Mouse (Mus musculus) forebrain, embryonic 12.5 days (tissue): Measurements from ENCODE around the gene Zfp319. TPM values are rescaled to one million over a fixed set of nuclear protein-coding genes. Genes with fewer than 3 reads are reported as not detected.

Experiments used
- ATAC-seq: fragments of 200-750 bp; cut with Nextera tagmentation; 2 replicates; pipeline ENCODE4 v1.8.0; 2017; ENCODE audit warnings: moderate TSS enrichment; ENCODE audit not compliant: low FRiP score
- H3K27ac ChIP-seq: fragments of 300-500 bp; sonication (generic); 2 replicates; pipeline ENCODE4 v1.5.1; 2016; ENCODE audit warnings: mild to moderate bottlenecking
- H3K27me3 ChIP-seq: fragments of 300-500 bp; sonication (generic); 2 replicates; pipeline ENCODE4 v1.6.1; 2016; ENCODE audit warnings: mild to moderate bottlenecking
- H3K36me3 ChIP-seq: fragments of 300-500 bp; sonication (generic); replicated peaks from 2 replicates; pipeline ENCODE4 v1.6.1; 2016; ENCODE audit warnings: mild to moderate bottlenecking
- H3K4me1 ChIP-seq: fragments of 300-500 bp; sonication (generic); 2 replicates; pipeline ENCODE4 v1.6.1; 2016
- H3K4me2 ChIP-seq: fragments of 300-500 bp; sonication (generic); 2 replicates; pipeline ENCODE4 v1.6.1; 2016; ENCODE audit warnings: mild to moderate bottlenecking, moderate library complexity
- H3K4me3 ChIP-seq: fragments of 300-500 bp; sonication (generic); replicated peaks from 2 replicates; pipeline ENCODE4 v1.5.1; 2016; ENCODE audit warnings: mild to moderate bottlenecking
- H3K9ac ChIP-seq: fragments of 300-500 bp; sonication (generic); 2 replicates; pipeline ENCODE4 v1.6.1; 2016; ENCODE audit warnings: mild to moderate bottlenecking
- H3K9me3 ChIP-seq: fragments of 300-500 bp; sonication (generic); 2 replicates; pipeline ENCODE4 v1.6.1; 2016
- WGBS: fragments of 180-500 bp; shearing (Covaris S2); methylation state at CpG from one replicate; pipeline ENCODE4 v1.1.7; 2016; 5-methylcytosine and 5-hydroxymethylcytosine counted together
- polyA plus RNA-seq: library from polyadenylated mRNA; unstranded; fragments of >200 nt; fragmentation: Nextera tagmentation; extraction: Ambion mirVana; gene quantifications from 2 replicates; pipeline ENCODE4 v1.2.1, GENCODE M21; 2016

The Zfp319 gene
- polyA plus RNA-seq, 1 experiment from 2014 or later = 18.1 TPM

DNA sequence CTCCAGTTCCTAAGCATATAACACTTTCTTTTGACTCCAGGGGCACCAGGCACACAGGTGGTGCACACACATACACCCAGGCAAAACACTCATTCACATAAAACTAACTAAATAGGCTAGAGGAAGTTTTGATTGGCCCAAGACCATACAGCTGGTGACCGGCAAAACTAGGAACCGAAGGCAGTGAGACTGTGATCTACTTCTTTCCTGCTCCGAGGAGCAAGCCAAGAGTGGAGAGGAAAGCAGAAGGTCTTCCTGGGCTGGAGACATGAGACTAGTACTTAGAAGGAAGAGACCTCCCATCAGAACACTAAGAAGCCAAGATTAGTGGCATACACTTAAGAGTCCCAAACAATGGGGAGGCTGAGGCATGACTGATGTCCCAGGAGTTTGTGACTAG lies 8.5 kb downstream of the Zfp319 start:
- peaks cover 48% of the 10 kb centered on the region for H3K36me3 ChIP-seq
- peaks cover 10% of the 10 kb centered on the region for H3K4me1 ChIP-seq
- WGBS = 91% methylated on average over 3 of the region's 3 CpGs
- peaks cover 29% of the 10 kb centered on the region for H3K27me3 ChIP-seq
- no peak for ATAC-seq
- no peak overlapping the region for H3K27ac ChIP-seq
- H3K4me2 ChIP-seq = no peak overlapping the region
- no peak overlapping the region for H3K4me3 ChIP-seq
- H3K9me3 ChIP-seq = no peaks in the 10 kb centered on the region
- H3K9ac ChIP-seq = no peak overlapping the region

DNA sequence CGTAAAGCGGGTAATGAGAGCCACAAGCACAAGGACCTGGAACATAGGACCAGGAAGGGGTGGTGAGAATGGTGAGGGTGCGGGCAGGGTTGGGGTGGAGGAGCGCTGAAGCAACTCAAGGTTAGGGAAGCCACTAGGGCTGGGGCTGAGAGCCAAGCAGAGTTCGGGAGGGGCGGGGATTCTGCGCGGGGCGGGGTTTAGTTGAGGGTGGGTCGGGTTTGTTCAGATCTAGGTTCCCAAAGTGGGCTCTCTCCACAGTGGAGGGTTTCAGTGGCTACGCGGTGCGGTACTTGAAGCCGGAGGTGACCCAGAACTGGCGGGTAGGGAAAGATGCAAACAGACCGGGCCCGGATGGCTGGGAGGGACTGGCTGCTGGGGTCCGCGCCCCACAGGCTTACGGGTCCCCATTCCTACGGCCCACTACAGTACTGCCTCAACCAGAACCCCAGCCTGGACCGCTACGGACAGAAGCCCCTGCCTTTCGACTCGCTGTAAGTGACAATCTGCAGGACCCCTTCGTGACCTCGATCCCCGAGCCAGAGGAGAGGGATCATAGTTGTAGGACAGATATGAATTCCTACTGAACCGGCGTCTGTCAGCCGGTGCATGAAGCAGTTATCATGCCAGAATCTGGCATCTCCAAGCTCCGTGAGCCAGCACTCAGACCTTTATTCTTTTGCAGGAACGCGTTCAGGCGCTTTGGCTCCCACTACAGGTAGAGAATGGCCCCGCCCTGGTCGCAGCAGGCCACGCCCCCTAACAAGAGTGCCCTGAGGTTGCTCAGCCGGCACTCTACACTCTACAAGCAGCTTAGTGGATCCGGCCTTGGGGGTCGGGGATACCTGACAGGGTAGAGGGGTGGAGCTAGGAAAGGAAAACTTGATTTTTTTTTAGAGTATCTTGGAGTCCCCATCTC lies 11.3 kb downstream of the Zfp319 start:
- WGBS = 2% methylated on average over 41 of the region's 41 CpGs
- peak; percentile 65 for ATAC-seq
- peaks cover 10% of the 10 kb centered on the region for H3K4me1 ChIP-seq
- H3K9ac ChIP-seq = peak overlapping the region; percentile 54
- peak overlapping the region; percentile 37 for H3K4me3 ChIP-seq
- H3K27ac ChIP-seq = no peak overlapping the region
- peaks cover 21% of the 10 kb centered on the region for H3K36me3 ChIP-seq
- H3K27me3 ChIP-seq = peaks cover 30% of the 10 kb centered on the region
- no peaks in the 10 kb centered on the region for H3K9me3 ChIP-seq
- H3K4me2 ChIP-seq = peak overlapping the region; percentile 79

DNA sequence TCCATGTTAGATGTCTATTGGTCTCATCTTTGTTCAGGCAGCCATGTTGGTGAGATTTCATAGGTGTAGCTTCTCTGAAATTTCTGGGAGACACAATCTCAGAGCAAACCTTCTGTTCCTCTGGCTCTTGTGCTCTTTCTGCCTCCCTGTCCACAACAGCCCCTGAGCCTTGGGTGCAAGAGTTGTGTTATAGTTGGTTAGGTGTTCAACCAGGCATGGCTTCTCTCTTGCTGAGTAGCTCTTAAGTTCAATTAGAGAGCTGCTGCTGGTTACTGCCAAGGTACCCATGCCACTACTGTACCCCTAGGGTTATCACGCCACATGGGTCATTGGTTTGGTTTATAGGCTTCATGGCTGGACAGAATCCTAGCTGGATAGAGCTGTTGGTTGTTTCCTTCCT lies 16.4 kb downstream of the Zfp319 start:
- 95% methylated on average over 1 of the region's 1 CpGs for WGBS
- H3K36me3 ChIP-seq = no peaks in the 10 kb centered on the region
- H3K27me3 ChIP-seq = peaks cover 19% of the 10 kb centered on the region
- H3K4me3 ChIP-seq = no peak overlapping the region
- peaks cover 16% of the 10 kb centered on the region for H3K4me1 ChIP-seq
- ATAC-seq = no peak
- H3K4me2 ChIP-seq = no peak overlapping the region
- no peak overlapping the region for H3K27ac ChIP-seq
- no peaks in the 10 kb centered on the region for H3K9me3 ChIP-seq
- no peak overlapping the region for H3K9ac ChIP-seq

DNA sequence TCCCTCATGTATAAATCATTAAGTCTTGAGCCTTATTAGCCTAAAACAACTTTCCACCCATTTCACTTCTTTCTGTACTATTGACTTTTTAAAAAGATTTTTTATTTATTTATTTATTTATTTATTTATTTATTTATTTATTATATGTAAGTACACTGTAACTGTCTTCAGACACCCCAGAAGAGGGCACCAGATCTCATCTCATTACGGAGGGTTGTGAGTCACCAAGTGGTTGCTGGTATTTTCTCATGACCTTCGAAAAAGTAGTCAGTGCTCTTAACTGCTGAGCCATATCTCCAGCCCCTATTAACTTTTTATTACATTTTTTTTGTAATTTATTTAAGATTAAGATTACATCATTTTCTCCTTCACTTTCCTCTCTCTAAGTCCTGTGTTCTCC lies 17.0 kb downstream of the Zfp319 start:
- H3K36me3 ChIP-seq = no peaks in the 10 kb centered on the region
- WGBS = 83% methylated on average over 2 of the region's 2 CpGs

DNA sequence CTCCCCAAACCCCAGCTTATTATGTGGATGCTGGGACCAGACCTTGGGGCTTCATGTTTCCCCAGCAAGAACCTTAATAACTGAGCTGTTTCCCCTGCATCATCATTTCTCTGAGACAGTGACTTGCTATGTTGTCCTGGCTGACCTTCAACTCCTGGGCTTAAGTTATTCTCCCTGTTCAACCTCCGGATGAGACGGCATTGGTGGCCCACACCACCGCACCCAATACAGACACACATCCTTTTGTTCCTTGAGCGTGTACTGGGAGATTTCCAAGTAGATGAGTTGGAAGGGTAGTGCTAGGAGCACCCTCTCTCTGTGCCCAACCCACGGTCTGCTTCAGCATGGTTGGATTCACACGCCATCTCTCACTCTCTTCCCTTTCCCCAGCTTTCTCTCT lies 17.9 kb downstream of the Zfp319 start:
- Histone ChIP-seq H3K27me3 (peaks cover 7% of the 10 kb centered on the region; the same call in 1 of the 2 replicates), H3K4me1 (peaks cover 16% of the 10 kb centered on the region), H3K36me3 (no peaks in the 10 kb centered on the region), H3K4me2 (no peak overlapping the region), H3K4me3 (no peak overlapping the region), H3K9ac (no peak overlapping the region), H3K9me3 (no peaks in the 10 kb centered on the region), H3K27ac (no peak overlapping the region)
- ATAC-seq = no peak
- 88% methylated on average over 6 of the region's 6 CpGs for WGBS

More for the DNA sequence above, 17.0 kb downstream of the Zfp319 start:
- Histone ChIP-seq H3K9ac (no peak overlapping the region), H3K4me2 (no peak overlapping the region), H3K27ac (no peak overlapping the region), H3K27me3 (peaks cover 14% of the 10 kb centered on the region), H3K4me1 (peaks cover 16% of the 10 kb centered on the region), H3K9me3 (no peaks in the 10 kb centered on the region), H3K4me3 (no peak overlapping the region)
- ATAC-seq = no peak

DNA sequence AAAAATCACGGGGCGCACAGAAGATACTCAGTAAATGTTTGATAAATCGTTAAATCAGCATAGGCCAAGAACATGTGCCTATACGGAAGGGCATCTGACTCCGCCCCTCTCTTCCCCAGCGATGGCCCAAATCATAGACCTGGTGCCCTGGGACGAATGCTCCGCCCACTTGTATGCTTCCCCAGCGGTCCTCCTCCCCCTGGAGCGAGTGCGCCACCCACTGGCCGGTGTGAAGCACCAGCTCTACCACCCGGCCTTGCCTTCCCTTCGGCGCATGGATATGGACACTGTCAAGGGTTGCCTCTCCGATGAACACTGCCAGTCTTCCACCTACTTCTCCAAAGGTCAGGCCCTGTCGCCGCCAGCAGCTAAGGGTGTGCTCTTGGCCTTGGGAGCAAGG lies 18.9 kb downstream of the Zfp319 start:
- 64% methylated on average over 18 of the region's 18 CpGs for WGBS
- H3K4me1 ChIP-seq = peaks cover 16% of the 10 kb centered on the region
- H3K27ac ChIP-seq = no peak overlapping the region
- H3K4me3 ChIP-seq = no peak overlapping the region
- no peak overlapping the region for H3K9ac ChIP-seq
- ATAC-seq = no peak
- H3K9me3 ChIP-seq = no peaks in the 10 kb centered on the region
- H3K27me3 ChIP-seq = no peaks in the 10 kb centered on the region
- H3K36me3 ChIP-seq = no peaks in the 10 kb centered on the region
- no peak overlapping the region for H3K4me2 ChIP-seq

DNA sequence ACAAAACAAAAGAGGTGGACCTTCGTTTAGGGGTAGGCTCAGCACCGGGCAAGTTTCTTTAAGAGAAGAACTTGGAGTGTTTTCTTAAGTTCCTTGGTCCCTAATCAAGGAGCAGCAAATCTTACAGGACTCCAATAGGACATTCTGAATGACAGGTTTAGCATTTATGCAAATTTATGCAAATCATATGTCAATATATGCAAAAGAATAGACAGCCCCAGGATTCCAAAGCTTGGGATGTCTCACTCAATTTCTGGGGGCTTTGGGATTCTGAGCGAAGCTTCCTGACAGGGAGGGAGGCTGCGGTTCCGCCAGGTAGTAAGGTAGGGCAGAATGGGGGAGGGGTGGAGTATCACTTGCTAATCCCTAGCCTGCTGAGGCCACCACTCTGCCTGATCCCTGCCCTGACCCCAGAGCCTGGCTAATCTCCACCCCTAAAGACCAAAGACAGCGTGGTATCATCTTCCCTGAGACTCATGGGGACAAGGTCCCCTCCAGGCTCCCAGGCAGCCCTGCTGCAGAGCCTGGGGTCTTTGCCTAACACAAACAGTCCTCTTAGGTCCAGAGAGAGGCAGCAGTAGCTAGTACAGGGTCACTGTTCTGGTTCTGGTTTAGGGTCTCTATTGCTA lies 21.3 kb downstream of the Zfp319 start, which contains the start of gene Tepp:
Gene Tepp, plus strand, starts transcription at position 225 of the 629 bp plus-strand sequence.
- Histone ChIP-seq H3K36me3 (no peaks in the 10 kb centered on the region), H3K4me3 (no peak within 1 kb of the TSS), H3K9ac (no peak within 1 kb of the TSS), H3K4me2 (no peak within 1 kb of the TSS), H3K4me1 (peaks cover 16% of the 10 kb centered on the region), H3K9me3 (no peaks in the 10 kb centered on the region), H3K27ac (no peak within 1 kb of the TSS), H3K27me3 (no peaks in the 10 kb centered on the region)
- 9% methylated on average over 6 of the region's 6 CpGs for WGBS
- peak; percentile 36 for ATAC-seq

DNA sequence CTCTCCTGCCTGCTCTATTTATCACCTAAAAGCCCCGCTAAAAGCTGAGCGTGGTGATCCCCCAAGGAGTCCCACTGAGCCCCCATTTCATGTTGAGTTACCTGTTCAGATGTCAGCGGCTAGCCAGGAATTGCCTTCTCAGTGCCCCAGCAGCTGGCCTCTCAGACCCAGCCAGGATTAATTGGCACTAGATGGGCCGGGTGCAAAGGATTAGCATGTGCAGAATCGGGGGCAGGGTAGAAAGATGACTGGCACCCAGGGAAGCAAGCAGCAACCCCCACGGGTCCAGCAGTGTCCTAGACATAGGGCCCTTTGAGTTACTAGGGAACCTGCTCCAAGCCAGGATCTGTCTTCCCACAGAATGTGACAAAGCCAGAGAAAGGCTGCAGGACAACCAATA lies 25.3 kb downstream of the Zfp319 start, which contains the start of gene Cngb1:
Gene Cngb1, minus strand, starts transcription at position 155 of the 400 bp plus-strand sequence.
- 47% methylated on average over 6 of the region's 6 CpGs for WGBS
- Histone ChIP-seq H3K4me2 (no peak within 1 kb of the TSS), H3K9ac (no peak within 1 kb of the TSS), H3K27ac (no peak within 1 kb of the TSS), H3K4me1 (peaks cover 14% of the 10 kb centered on the region), H3K27me3 (no peaks in the 10 kb centered on the region), H3K4me3 (no peak within 1 kb of the TSS), H3K36me3 (no peaks in the 10 kb centered on the region), H3K9me3 (no peaks in the 10 kb centered on the region)
- no peak for ATAC-seq

DNA sequence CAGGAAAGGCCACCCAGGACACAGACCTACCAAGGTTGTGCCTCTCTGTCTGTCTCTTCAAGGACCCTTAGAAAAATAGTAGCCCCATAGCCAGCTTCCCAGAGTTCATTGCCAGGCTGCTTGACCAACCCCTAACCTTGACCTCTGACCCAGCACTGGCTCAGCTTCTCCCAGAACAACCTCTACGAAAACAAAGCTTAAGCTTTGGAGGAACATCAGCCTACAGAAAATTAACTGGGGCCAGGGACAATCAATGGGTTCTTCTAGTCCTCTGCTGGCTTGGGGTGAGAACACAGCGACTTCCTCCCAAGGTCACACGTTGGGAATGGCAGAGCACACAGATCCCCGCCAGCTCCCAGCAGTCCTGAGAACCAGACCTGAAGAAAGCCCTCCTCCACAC lies 26.2 kb downstream of the Zfp319 start:
- no peak for ATAC-seq
- no peak overlapping the region for H3K4me3 ChIP-seq
- H3K9ac ChIP-seq = no peak overlapping the region
- peaks cover 5% of the 10 kb centered on the region for H3K4me1 ChIP-seq
- H3K36me3 ChIP-seq = no peaks in the 10 kb centered on the region
- 82% methylated on average over 4 of the region's 4 CpGs for WGBS
- no peak overlapping the region for H3K4me2 ChIP-seq
- no peak overlapping the region for H3K27ac ChIP-seq
- no peaks in the 10 kb centered on the region for H3K9me3 ChIP-seq
- no peaks in the 10 kb centered on the region for H3K27me3 ChIP-seq

DNA sequence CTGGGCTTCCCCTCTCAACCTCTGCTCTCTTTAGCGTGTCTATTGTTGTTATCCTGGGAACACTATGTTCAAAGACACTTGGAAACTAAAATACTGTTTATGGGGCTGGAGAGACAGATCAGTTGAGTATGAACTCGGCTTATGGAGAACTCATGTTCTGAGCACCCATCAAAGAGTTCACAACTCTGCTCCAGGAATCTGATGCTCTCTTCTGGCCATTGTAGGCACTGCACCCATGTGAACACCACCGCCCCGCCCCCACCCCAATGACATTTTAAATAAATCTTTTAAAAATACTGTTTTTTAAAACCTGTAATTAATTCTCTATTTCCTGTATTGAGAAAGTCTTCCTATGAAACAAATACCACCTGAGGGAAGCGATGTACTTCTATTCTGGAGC lies 29.3 kb downstream of the Zfp319 start:
- no peaks in the 10 kb centered on the region for H3K36me3 ChIP-seq
- peaks cover 3% of the 10 kb centered on the region for H3K4me1 ChIP-seq
- no peak overlapping the region for H3K4me2 ChIP-seq
- ATAC-seq = no peak
- 23% methylated on average over 5 of the region's 5 CpGs for WGBS
- H3K27me3 ChIP-seq = no peaks in the 10 kb centered on the region
- no peaks in the 10 kb centered on the region for H3K9me3 ChIP-seq
- H3K27ac ChIP-seq = no peak overlapping the region
- no peak overlapping the region for H3K9ac ChIP-seq
- H3K4me3 ChIP-seq = no peak overlapping the region

DNA sequence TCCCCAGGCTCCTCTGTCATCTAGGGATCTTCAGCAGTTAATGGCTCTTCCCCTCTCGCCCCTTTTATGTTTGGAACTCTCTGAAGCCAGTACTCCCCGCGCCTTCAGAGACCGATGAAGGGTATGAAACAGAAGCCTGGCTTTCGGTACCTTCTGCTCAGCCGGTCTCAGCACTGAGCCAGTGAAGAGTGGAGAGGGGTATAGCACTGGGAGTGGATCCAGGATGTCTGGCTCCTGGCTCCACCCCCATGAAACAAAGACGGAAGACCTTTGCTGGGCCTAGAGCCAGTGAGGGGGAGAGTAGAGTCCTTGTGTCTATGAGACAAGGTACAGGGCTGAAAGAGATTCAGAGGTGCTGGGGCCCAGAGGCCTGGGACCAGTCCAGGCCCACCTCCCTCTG lies 37.9 kb downstream of the Zfp319 start:
- no peak overlapping the region for H3K4me3 ChIP-seq
- H3K4me1 ChIP-seq = 0 out of 2 replicates have a peak, but pooled peaks cover 2% of the 10 kb centered on the region
- H3K4me2 ChIP-seq = no peak overlapping the region
- no peaks in the 10 kb centered on the region for H3K27me3 ChIP-seq
- no peaks in the 10 kb centered on the region for H3K36me3 ChIP-seq
- no peak overlapping the region for H3K27ac ChIP-seq
- no peaks in the 10 kb centered on the region for H3K9me3 ChIP-seq
- no peak for ATAC-seq
- no peak overlapping the region for H3K9ac ChIP-seq
- WGBS = 81% methylated on average over 7 of the region's 7 CpGs

DNA sequence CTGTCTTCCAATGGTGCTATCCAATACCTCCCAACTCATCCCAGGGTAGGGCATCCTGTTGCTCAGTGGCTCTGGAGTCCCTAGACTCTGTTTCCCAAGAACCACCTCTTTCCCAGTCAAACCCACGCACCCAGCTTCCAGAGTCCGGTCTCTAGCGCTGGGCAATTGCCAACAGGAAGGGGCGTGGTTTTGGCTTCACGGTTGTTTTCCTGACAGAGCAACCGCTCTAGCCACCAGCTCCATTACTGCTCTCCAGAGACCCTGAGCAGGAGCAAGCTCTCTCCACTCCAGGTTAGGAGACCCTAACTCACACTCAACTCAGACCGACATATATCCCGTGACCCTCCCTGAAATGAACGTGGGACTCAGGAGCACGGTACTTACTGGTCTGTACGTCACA lies 38.6 kb downstream of the Zfp319 start:
- ATAC-seq = no peak
- no peak overlapping the region for H3K9ac ChIP-seq
- no peak overlapping the region for H3K4me2 ChIP-seq
- H3K9me3 ChIP-seq = no peaks in the 10 kb centered on the region
- H3K27me3 ChIP-seq = no peaks in the 10 kb centered on the region
- no peak overlapping the region for H3K27ac ChIP-seq
- no peaks in the 10 kb centered on the region for H3K36me3 ChIP-seq
- H3K4me1 ChIP-seq = 0 out of 2 replicates have a peak, but pooled peaks cover 2% of the 10 kb centered on the region
- H3K4me3 ChIP-seq = no peak overlapping the region
- 86% methylated on average over 11 of the region's 11 CpGs for WGBS
